Mouse (Mus musculus) megakaryocyte progenitor cell, adult 5-6 weeks (primary cell): ENCODE data around the gene 4930438A08Rik. TPM values are rescaled to one million over a fixed set of nuclear protein-coding genes. Genes with fewer than 3 reads are reported as not detected.
"Not testable (repeated sequence)": the region's sequence is repeated elsewhere in the genome, so short reads cannot be mapped to it uniquely, and the experiment has no call there.

ENCODE experiments used
- ATAC-seq: replicated peaks from 2 replicates; pipeline ENCODE4 v1.8.0; 2016; ENCODE audit warnings: mild to moderate bottlenecking, moderate TSS enrichment, inconsistent platforms; ENCODE audit not compliant: poor library complexity
- total RNA-seq, 2 experiments: library from RNA; stranded (forward) in 1 of 2; stranded (reverse) in 1 of 2; fragments of 157-497, 149-512 nt in 1 of 2; fragments of 200-1000 nt in 1 of 2; gene quantifications; 2 replicates each; pipeline versions ENCODE4 v1.2.3 to v1.2.4; 2015 to 2017

4930438A08Rik gene
- total RNA-seq, 2 experiments from 2014 or later = 6.5 to 13.3 TPM

- ATAC-seq = peak; percentile 80
Measured at GRCm38 (mm10) chr11:58275756-58276155, 1.2 kb downstream of the 4930438A08Rik start.

GRCm38 (mm10) chr11:58281970-58282496, 7.4 kb downstream of the 4930438A08Rik start:
- peak; percentile 29; the same call in 1 of the 2 replicates for ATAC-seq

- ATAC-seq = no peak
Measured at GRCm38 (mm10) chr11:58282518-58282917, 7.9 kb downstream of the 4930438A08Rik start.

- ATAC-seq = peak; percentile 80
Measured at GRCm38 (mm10) chr11:58289992-58290682, 15.5 kb downstream of the 4930438A08Rik start.

- no peak for ATAC-seq
Measured at GRCm38 (mm10) chr11:58290812-58291211, 16.2 kb downstream of the 4930438A08Rik start.

- no peak for ATAC-seq
Measured at GRCm38 (mm10) chr11:58292791-58293190, 18.2 kb downstream of the 4930438A08Rik start.

- ATAC-seq = no peak
Measured at GRCm38 (mm10) chr11:58297396-58297795, 22.8 kb downstream of the 4930438A08Rik start.

GRCm38 (mm10) chr11:58301057-58301456, 26.5 kb downstream of the 4930438A08Rik start:
- ATAC-seq = peak; percentile 35

- ATAC-seq = peak; percentile 79
Measured at GRCm38 (mm10) chr11:58301837-58302754, 27.5 kb downstream of the 4930438A08Rik start.

- ATAC-seq = peak; percentile 23
Measured at GRCm38 (mm10) chr11:58302774-58303445, 28.3 kb downstream of the 4930438A08Rik start.

- ATAC-seq = no peak
Measured at GRCm38 (mm10) chr11:58303594-58303993, 29.0 kb downstream of the 4930438A08Rik start.

GRCm38 (mm10) chr11:58305299-58305698, 30.7 kb downstream of the 4930438A08Rik start:
- not testable (repeated sequence) for ATAC-seq

- peak; percentile 58 for ATAC-seq
Measured at GRCm38 (mm10) chr11:58306860-58307308, 32.3 kb downstream of the 4930438A08Rik start, which contains the start of gene Zfp692. Gene Zfp692, plus strand, starts transcription at chr11:58307069.

GRCm38 (mm10) chr11:58307411-58308080, 32.9 kb downstream of the 4930438A08Rik start:
- ATAC-seq = peak; percentile 69

GRCm38 (mm10) chr11:58308661-58309060, 34.1 kb downstream of the 4930438A08Rik start:
- ATAC-seq = no peak

GRCm38 (mm10) chr11:58314069-58314468, 39.5 kb downstream of the 4930438A08Rik start:
- ATAC-seq = no peak

GRCm38 (mm10) chr11:58315536-58316168, 41.1 kb downstream of the 4930438A08Rik start:
- ATAC-seq = no peak

- no peak for ATAC-seq
Measured at GRCm38 (mm10) chr11:58316344-58316743, 41.7 kb downstream of the 4930438A08Rik start.

- ATAC-seq = 0 out of 2 replicates have a peak, but pooled peaks have one; percentile 11
Measured at GRCm38 (mm10) chr11:58316768-58317390, 42.3 kb downstream of the 4930438A08Rik start.
